Mouse (Mus musculus) adrenal gland, postnatal 10 days (tissue): ENCODE measurements at regions not wholly inside any gene's neighbourhood (a gene's known extent, or its start where the extent isn't known, plus 50 kb on each side); places are given as distances from the start of the nearest gene placed in this dataset.

Experiments used
- DNase-seq: peaks from one replicate; pipeline ENCODE4 v3.0.0; 2021; ENCODE audit warnings: mixed read lengths

GRCm38 (mm10) chr11:20882756-20883155 lies 51.9 kb upstream of the Lgalsl start:
- no peak for DNase-seq

GRCm38 (mm10) chr11:20883907-20884306 lies 53.1 kb upstream of the Lgalsl start:
- DNase-seq = no peak

- DNase-seq = no peak
Measured at GRCm38 (mm10) chr11:20887044-20887443, 56.2 kb upstream of the Lgalsl start.

GRCm38 (mm10) chr11:20890479-20890878 lies 59.6 kb upstream of the Lgalsl start:
- DNase-seq = no peak

- no peak for DNase-seq
Measured at GRCm38 (mm10) chr11:20891711-20892110, 60.9 kb upstream of the Lgalsl start.

GRCm38 (mm10) chr11:20896277-20897123 lies 65.6 kb upstream of the Lgalsl start:
- DNase-seq = peak; percentile 72

GRCm38 (mm10) chr11:20897468-20897867 lies 66.6 kb upstream of the Lgalsl start:
- peak; percentile 34 for DNase-seq

GRCm38 (mm10) chr11:20898558-20898957 lies 67.7 kb upstream of the Lgalsl start:
- DNase-seq = peak; percentile 21

GRCm38 (mm10) chr11:20899766-20900165 lies 68.9 kb upstream of the Lgalsl start:
- no peak for DNase-seq

- no peak for DNase-seq
Measured at GRCm38 (mm10) chr11:20902001-20902400, 71.1 kb upstream of the Lgalsl start.

- DNase-seq = no peak
Measured at GRCm38 (mm10) chr11:20902910-20903309, 72.1 kb upstream of the Lgalsl start.

- no peak for DNase-seq
Measured at GRCm38 (mm10) chr11:20907996-20908395, 77.1 kb upstream of the Lgalsl start.

GRCm38 (mm10) chr11:20908471-20908870 lies 77.6 kb upstream of the Lgalsl start:
- no peak for DNase-seq

- no peak for DNase-seq
Measured at GRCm38 (mm10) chr11:20913042-20913441, 82.2 kb upstream of the Lgalsl start.

GRCm38 (mm10) chr11:20913598-20914296 lies 82.9 kb upstream of the Lgalsl start:
- peak; percentile 90 for DNase-seq

- DNase-seq = no peak
Measured at GRCm38 (mm10) chr11:20914297-20914997, 83.6 kb upstream of the Lgalsl start.

GRCm38 (mm10) chr11:20915182-20915602 lies 84.3 kb upstream of the Lgalsl start:
- peak; percentile 60 for DNase-seq

GRCm38 (mm10) chr11:20915687-20916432 lies 85.0 kb upstream of the Lgalsl start:
- no peak for DNase-seq

- DNase-seq = peak; percentile 38
Measured at GRCm38 (mm10) chr11:20916473-20916911, 85.6 kb upstream of the Lgalsl start.

GRCm38 (mm10) chr11:20916961-20917360 lies 86.1 kb upstream of the Lgalsl start:
- DNase-seq = no peak

- no peak for DNase-seq
Measured at GRCm38 (mm10) chr11:20917483-20917882, 86.6 kb upstream of the Lgalsl start.

- no peak for DNase-seq
Measured at GRCm38 (mm10) chr11:20923115-20923514, 92.3 kb upstream of the Lgalsl start.
